Mouse (Mus musculus) leukemia stem cell, adult 10-12 weeks (primary cell): Measurements from ENCODE around the gene Pnliprp2. TPM values are rescaled to one million over a fixed set of nuclear protein-coding genes. Genes with fewer than 3 reads are reported as not detected.

Experiments
- polyA plus RNA-seq: library from polyadenylated mRNA; stranded (reverse); fragments of >175 nt; gene quantifications from 2 replicates; pipeline ENCODE4 v1.2.3, GENCODE M21; 2012; ENCODE audit warnings: low replicate concordance

Gene Pnliprp2
- not detected in 2 replicates for polyA plus RNA-seq

DNA sequence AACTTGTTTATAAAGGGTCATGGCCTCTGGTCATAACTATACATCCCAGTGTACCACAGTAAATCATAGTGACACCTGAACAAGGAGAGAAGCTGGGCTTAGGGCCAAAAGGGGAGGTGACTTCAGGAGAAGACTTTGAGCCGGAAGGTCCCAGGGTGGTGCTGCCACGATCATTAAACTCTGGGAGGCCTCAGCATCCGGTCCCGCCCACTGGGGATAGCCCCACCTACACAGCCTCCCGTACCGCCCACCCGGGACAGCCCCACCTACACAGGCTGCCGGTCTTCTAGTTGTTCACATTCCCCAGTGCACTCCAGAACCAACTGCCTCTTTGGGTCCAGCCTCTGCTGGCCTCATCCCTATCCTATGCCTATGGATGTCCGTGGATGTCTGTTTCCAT lies at the start of gene Pnliprp2:
Pnliprp2 (plus strand) TSS at position 297 of the 400 bp plus-strand sequence.

GRCm38 (mm10) chr19:58728445-58729031 lies 31.0 kb upstream of the Pnliprp2 start, which contains the start of gene Pnliprp1:
Gene Pnliprp1, plus strand, starts transcription at chr19:58728887.

GRCm38 (mm10) chr19:58794284-58794683 lies 34.8 kb downstream of the Pnliprp2 start, which contains the start of gene 1700019N19Rik:
Gene 1700019N19Rik, minus strand, starts transcription at chr19:58794461.

Other genes with a start within 250 kb of the Pnliprp2 start
- not detected in 2 replicates for gene Ccdc172, start 247.7 kb upstream of the Pnliprp2 start, polyA plus RNA-seq
- not detected in 2 replicates for gene Pnlip, start 107.2 kb upstream of the Pnliprp2 start, polyA plus RNA-seq
- gene Pnliprp1, start 30.8 kb upstream of the Pnliprp2 start, polyA plus RNA-seq: not detected in 2 replicates
- not detected in 2 replicates for gene 1700019N19Rik, start 34.7 kb downstream of the Pnliprp2 start, polyA plus RNA-seq
- gene Eno4, start 183.7 kb downstream of the Pnliprp2 start, polyA plus RNA-seq: not detected in 2 replicates
- gene Hspa12a, start 183.9 kb downstream of the Pnliprp2 start, polyA plus RNA-seq: 0.12 and 0.33 TPM in 2 replicates